Mouse (Mus musculus) lung, embryonic 14.5 days (tissue): ENCODE measurements around the gene Fam228b. TPM values are rescaled to one million over a fixed set of nuclear protein-coding genes. Genes with fewer than 3 reads are reported as not detected.
A peak's percentile ranks its signal among the peaks of the same experiment; 100 is the strongest.
"Not testable (repeated sequence)": the region's sequence is repeated elsewhere in the genome, so short reads cannot be mapped to it uniquely, and the experiment has no call there.

Experiments used
- ATAC-seq: fragments of 200-750 bp; cut with Nextera tagmentation; 2 replicates; pipeline ENCODE4 v1.8.0; 2017; ENCODE audit warnings: mild to moderate bottlenecking, moderate TSS enrichment, moderate library complexity; ENCODE audit not compliant: insufficient read depth
- DNase-seq: peaks from one replicate; pipeline ENCODE4 v3.0.0-alpha.2; 2015
- H3K27ac ChIP-seq: fragments of 300-500 bp; sonication (generic); 2 replicates; pipeline ENCODE4 v1.5.1; 2014; ENCODE audit warnings: low read depth, mild to moderate bottlenecking, moderate library complexity
- H3K27me3 ChIP-seq: fragments of 300-500 bp; sonication (generic); 2 replicates; pipeline ENCODE4 v1.6.1; 2014; ENCODE audit warnings: low read length, control low read depth; ENCODE audit not compliant: insufficient read depth
- H3K36me3 ChIP-seq: fragments of 300-500 bp; sonication (generic); 2 replicates; pipeline ENCODE4 v1.6.1; 2014; ENCODE audit warnings: control low read depth; ENCODE audit not compliant: insufficient read depth
- H3K4me1 ChIP-seq: fragments of 300-500 bp; sonication (generic); 2 replicates; pipeline ENCODE4 v1.6.1; 2014; ENCODE audit warnings: antibody characterized with exemption, control low read depth; ENCODE audit not compliant: insufficient read depth
- H3K4me2 ChIP-seq: fragments of 300-500 bp; sonication (generic); 2 replicates; pipeline ENCODE4 v1.6.1; 2014; ENCODE audit warnings: mild to moderate bottlenecking
- H3K4me3 ChIP-seq: fragments of 300-500 bp; sonication (generic); 2 replicates; pipeline ENCODE4 v1.5.1; 2014; ENCODE audit warnings: low read depth, low read length
- H3K9ac ChIP-seq: fragments of 300-500 bp; sonication (generic); 2 replicates; pipeline ENCODE4 v1.6.1; 2014
- H3K9me3 ChIP-seq: fragments of 300-500 bp; sonication (generic); 2 replicates; pipeline ENCODE4 v1.6.1; 2016; ENCODE audit warnings: low read depth, low read length, control low read depth
- CTCF ChIP-seq: IDR thresholded peaks from 2 replicates; pipeline ENCODE4 v1.5.1; 2016; ENCODE audit warnings: antibody characterized with exemption, low read depth
- WGBS: fragments of 180-500 bp; shearing (Covaris S2); extraction: QIAGEN DNeasy Blood & Tissue Kit; methylation state at CpG from one replicate; pipeline ENCODE4 v1.1.7; 2014; 5-methylcytosine and 5-hydroxymethylcytosine counted together
- polyA plus RNA-seq: library from polyadenylated mRNA; unstranded; fragments of >200 nt; fragmentation: Nextera tagmentation; extraction: Ambion mirVana; gene quantifications from 2 replicates; pipeline ENCODE4 v1.2.1, GENCODE M21; 2014

Gene Fam228b
- 1.4 and 1.6 TPM in 2 replicates for polyA plus RNA-seq

- DNase-seq (peak; percentile 98), ATAC-seq (peak; percentile 100)
- no peaks in the 10 kb centered on the region for H3K9me3 ChIP-seq
- H3K27ac ChIP-seq, result peak within 1 kb of the TSS; percentile 84
- peak within 1 kb of the TSS; percentile 83 for H3K9ac ChIP-seq
- peak within 1 kb of the TSS; percentile 61 for H3K4me3 ChIP-seq
- no peaks in the 10 kb centered on the region for H3K27me3 ChIP-seq
- no peaks in the 10 kb centered on the region for H3K4me1 ChIP-seq
- TF ChIP-seq CTCF, result peak; percentile 83
- 3% methylated on average over 61 of the region's 61 CpGs for WGBS
- H3K36me3 ChIP-seq, result no peaks in the 10 kb centered on the region
- peak within 1 kb of the TSS; percentile 79 for H3K4me2 ChIP-seq
Measured at GRCm38 (mm10) chr12:4768492-4769332, at the start of gene Fam228b, which contains the start of gene Pfn4. Fam228b (minus strand) TSS chr12:4769267. Pfn4 (plus strand) TSS chr12:4769022.

DNA sequence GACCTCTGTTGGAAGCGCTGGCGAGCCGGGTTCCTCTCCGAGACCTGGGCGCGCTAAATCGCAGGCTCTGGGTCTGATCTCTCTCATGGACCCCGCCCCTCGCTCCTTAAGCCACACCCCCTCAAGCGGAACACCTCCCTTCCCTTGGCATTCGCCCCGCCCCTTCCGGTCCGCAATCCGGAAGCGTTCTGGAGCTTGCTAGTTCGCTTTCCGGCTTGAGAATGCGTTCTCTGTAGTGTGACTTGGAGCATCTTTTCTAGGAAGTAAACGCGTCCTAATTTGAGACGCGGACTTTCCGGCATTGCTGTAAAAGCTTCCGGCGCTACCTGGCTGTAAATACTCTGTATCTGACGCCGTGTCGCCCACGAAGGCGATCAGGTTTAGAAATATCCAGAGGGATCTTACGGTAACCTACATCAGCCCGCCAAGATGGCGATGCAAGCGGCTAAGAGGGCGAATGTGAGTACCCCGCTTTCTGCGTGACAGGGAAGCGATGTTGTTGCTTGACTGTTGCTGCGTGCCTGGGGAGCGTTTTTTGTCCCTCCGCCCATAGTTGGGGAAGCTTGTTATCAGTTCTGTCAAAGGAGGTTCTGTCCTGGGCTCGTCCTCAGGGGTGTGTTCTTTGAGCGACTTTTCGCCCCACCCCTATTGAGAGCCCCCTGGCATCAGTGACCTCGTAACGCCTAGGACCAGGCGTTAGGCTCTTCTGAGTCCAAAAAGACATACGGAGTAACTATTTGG, 48.5 kb upstream of the Fam228b start, which contains the start of gene Sf3b6:
Sf3b6 (plus strand) TSS at position 184 of the 741 bp plus-strand sequence.
- DNase-seq (peak; percentile 98), ATAC-seq (peak; percentile 98)
- Histone ChIP-seq H3K4me2 (peak within 1 kb of the TSS; percentile 78), H3K27me3 (no peaks in the 10 kb centered on the region), H3K27ac (peak within 1 kb of the TSS; percentile 82), H3K9ac (peak within 1 kb of the TSS; percentile 73), H3K4me1 (no peaks in the 10 kb centered on the region), H3K4me3 (peak within 1 kb of the TSS; percentile 86), H3K9me3 (no peaks in the 10 kb centered on the region), H3K36me3 (peaks cover 20% of the 10 kb centered on the region)
- under 1% methylated on average over 49 of the region's 49 CpGs for WGBS
- no peak for TF ChIP-seq CTCF

- Histone ChIP-seq H3K27ac (peak overlapping the region; percentile 82), H3K4me3 (peak overlapping the region; percentile 86), H3K4me1 (no peaks in the 10 kb centered on the region), H3K4me2 (peak overlapping the region; percentile 78), H3K9me3 (no peaks in the 10 kb centered on the region), H3K9ac (peak overlapping the region; percentile 72), H3K27me3 (no peaks in the 10 kb centered on the region), H3K36me3 (peaks cover 13% of the 10 kb centered on the region)
- TF ChIP-seq CTCF, result no peak
- DNase-seq, result peak; percentile 11
- WGBS, result 8% methylated on average over 24 of the region's 24 CpGs
- ATAC-seq, result peak; percentile 81
Measured at GRCm38 (mm10) chr12:4816680-4817360, 47.8 kb upstream of the Fam228b start.

DNA sequence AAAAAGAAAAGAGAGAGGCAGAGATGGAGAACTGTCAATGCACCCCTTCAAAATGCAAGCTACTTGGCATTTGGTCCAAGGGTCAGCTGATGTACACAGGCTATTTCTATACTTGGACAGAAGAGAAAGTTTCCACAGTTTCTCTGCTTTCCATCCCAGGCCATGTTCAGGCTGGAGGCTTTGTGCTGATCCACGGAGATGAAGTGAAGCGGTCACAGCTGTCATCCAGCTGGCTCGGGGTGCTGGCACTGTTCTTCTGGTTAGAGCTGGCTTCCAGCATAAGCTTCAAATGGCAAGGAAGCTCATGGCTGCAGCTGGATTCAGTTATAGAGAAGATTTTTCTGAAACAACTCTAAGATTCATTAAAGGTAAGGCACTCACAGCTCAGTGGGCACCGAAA, 44.6 kb upstream of the Fam228b start:
- DNase-seq (peak; percentile 47), ATAC-seq (no peak)
- H3K36me3 ChIP-seq, result no peaks in the 10 kb centered on the region
- no peaks in the 10 kb centered on the region for H3K4me1 ChIP-seq
- H3K9ac ChIP-seq, result no peak overlapping the region
- no peak overlapping the region for H3K4me3 ChIP-seq
- no peak overlapping the region for H3K27ac ChIP-seq
- no peaks in the 10 kb centered on the region for H3K9me3 ChIP-seq
- H3K27me3 ChIP-seq, result no peaks in the 10 kb centered on the region
- no peak overlapping the region for H3K4me2 ChIP-seq
- TF ChIP-seq CTCF, result no peak
- 68% methylated on average over 4 of the region's 4 CpGs for WGBS

DNA sequence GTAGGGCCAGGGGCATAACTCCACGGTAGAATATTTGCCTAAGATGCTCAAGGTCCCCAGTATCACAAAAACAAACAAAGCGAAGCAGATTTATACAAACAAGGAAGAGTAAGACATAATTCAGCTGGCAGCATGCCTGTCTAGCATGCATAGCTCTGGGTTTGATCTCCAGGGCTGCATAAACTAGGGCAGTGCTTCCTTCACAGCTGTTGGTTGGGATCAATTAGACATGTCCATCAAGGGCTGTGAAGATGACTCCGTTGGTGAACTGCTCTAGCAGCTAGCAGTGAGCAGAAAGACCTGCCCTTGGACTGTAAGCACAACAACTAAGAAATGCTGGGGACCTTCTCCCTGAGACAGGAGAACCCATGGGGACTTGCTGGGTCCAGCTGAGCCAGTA, 42.6 kb upstream of the Fam228b start:
- Histone ChIP-seq H3K4me2 (no peak overlapping the region), H3K4me3 (no peak overlapping the region), H3K9me3 (no peaks in the 10 kb centered on the region), H3K4me1 (no peaks in the 10 kb centered on the region), H3K27me3 (no peaks in the 10 kb centered on the region), H3K36me3 (no peaks in the 10 kb centered on the region), H3K9ac (no peak overlapping the region), H3K27ac (no peak overlapping the region)
- ATAC-seq, result no peak
- no peak for TF ChIP-seq CTCF
- 17% methylated on average over 3 of the region's 3 CpGs for WGBS
- DNase-seq, result peak; percentile 18

DNA sequence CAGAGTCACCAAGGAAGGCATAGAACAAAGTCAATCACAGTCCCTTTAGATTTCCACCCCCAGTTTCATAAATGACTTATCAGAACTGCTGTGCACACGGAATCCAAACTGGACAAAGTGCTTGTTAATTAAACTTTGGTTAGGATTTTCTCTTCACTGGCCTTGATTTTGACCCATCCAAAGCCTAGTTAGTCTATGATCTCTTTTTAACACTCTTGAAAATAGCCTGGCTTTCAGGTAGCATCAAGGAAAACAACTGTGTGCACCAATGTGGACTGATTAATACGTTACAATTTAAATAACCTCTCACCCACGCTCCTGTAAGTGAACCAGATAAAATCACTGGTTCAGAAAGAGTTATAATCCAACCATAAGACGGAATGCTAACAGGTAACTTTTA, 42.0 kb upstream of the Fam228b start:
- WGBS, result 70% methylated on average over 4 of the region's 4 CpGs
- no peak for DNase-seq
- TF ChIP-seq CTCF, result no peak
- Histone ChIP-seq H3K36me3 (no peaks in the 10 kb centered on the region), H3K9me3 (no peaks in the 10 kb centered on the region), H3K27ac (no peak overlapping the region), H3K27me3 (no peaks in the 10 kb centered on the region), H3K4me3 (no peak overlapping the region), H3K4me2 (no peak overlapping the region), H3K9ac (no peak overlapping the region), H3K4me1 (no peaks in the 10 kb centered on the region)
- no peak for ATAC-seq

DNA sequence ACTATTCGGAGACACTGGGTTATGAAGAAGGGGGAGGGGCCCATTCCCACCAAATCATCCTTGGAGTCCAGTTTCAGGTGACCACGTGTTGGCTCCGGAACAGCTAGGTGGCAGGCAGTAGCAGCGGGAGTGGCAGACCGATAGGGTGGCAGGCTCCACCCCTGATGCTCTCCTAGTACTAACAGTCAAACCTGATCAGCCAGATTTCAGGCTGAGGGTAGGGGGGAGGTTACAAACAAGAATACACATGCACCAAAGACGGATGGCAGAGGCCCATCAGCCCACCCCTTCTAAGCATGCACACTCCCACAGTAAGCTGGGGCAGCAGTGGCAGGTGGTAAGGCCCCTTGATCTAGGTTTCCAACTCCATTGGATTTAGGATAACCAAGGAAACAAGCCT, 28.4 kb upstream of the Fam228b start:
- not testable (repeated sequence) for H3K9ac ChIP-seq, ATAC-seq, H3K9me3 ChIP-seq, H3K27ac ChIP-seq, H3K27me3 ChIP-seq, H3K4me3 ChIP-seq, H3K36me3 ChIP-seq, H3K4me1 ChIP-seq, DNase-seq, H3K4me2 ChIP-seq
- 60% methylated on average over 6 of the region's 6 CpGs for WGBS
